Mouse (Mus musculus): ENCODE data around the gene Ube2m. TPM values are rescaled to one million over a fixed set of nuclear protein-coding genes. Genes with fewer than 3 reads are reported as not detected.

Gene Ube2m
- total and polyA plus RNA-seq, 3 experiments, result 169 to 242 (median 201) TPM

DNA sequence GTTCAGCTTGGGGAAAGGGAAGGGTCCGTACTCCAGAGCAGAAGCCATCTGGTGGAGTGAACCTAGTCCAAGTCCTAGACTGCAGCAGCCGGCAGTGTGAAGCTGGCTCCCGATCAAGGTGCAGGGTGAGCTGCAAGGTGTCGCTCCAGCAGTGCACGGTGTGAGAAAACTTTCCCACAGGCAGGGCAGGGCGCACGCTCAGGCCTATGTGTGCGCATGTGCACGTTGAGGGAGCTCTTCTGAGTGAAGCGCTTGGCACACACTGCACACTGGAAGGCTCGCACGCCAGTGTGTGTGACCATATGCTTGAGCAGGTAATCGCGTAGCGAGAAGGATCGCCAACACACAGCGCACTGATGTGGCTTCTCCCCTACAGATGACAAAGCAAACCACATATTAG lies 32.1 kb downstream of the Ube2m start:
- intact Hi-C loops (cut with DNase I), result no loop called here
- H3K79me2 ChIP-seq (replicated peaks; ENCODE audit: control insufficient read depth, insufficient read depth, low read length), result no peaks in the 10 kb centered on the region
- no peak overlapping the region for H3K9ac ChIP-seq (ENCODE audit: low read depth, low read length)
- DNase-seq, result no peak
- no peaks in the 10 kb centered on the region for H3K27me3 ChIP-seq (ENCODE audit: control insufficient read depth, insufficient read depth, low read length)
- TF ChIP-seq POLR2A (IDR thresholded peaks at IDR 0.05; ENCODE audit: insufficient read depth, low read depth, low read length), result no peak
- TF ChIP-seq EP300 (IDR thresholded peaks at IDR 0.05; ENCODE audit: insufficient read depth, low read depth, low read length), result no peak
- no peak for TF ChIP-seq CTCF (IDR thresholded peaks at IDR 0.05)
- no peak overlapping the region for H3K4me3 ChIP-seq
- peaks cover 3% of the 10 kb centered on the region; the same call in 1 of the 2 replicates for H3K4me1 ChIP-seq (ENCODE audit: control insufficient read depth, insufficient read depth, low read length)
- 88% methylated on average over 17 of the region's 17 CpGs for WGBS
- H3K36me3 ChIP-seq (ENCODE audit: control insufficient read depth, insufficient read depth, low read length), result no peaks in the 10 kb centered on the region
- H3K27ac ChIP-seq, result peak overlapping the region; percentile 75

GRCm38 (mm10) chr7:13003380-13003779 lies 34.7 kb downstream of the Ube2m start:
- Histone ChIP-seq H3K79me2 (replicated peaks; ENCODE audit: control insufficient read depth, insufficient read depth, low read length) (no peaks in the 10 kb centered on the region), H3K27ac (no peak overlapping the region), H3K4me3 (no peak overlapping the region), H3K4me1 (ENCODE audit: control insufficient read depth, insufficient read depth, low read length) (peaks cover 1% of the 10 kb centered on the region; the same call in 1 of the 2 replicates), H3K36me3 (ENCODE audit: control insufficient read depth, insufficient read depth, low read length) (no peaks in the 10 kb centered on the region), H3K27me3 (ENCODE audit: control insufficient read depth, insufficient read depth, low read length) (no peaks in the 10 kb centered on the region), H3K9ac (ENCODE audit: low read depth, low read length) (no peak overlapping the region)
- no peak for TF ChIP-seq CTCF (IDR thresholded peaks at IDR 0.05)
- TF ChIP-seq POLR2A (IDR thresholded peaks at IDR 0.05; ENCODE audit: insufficient read depth, low read depth, low read length), result no peak
- 81% methylated on average over 5 of the region's 5 CpGs for WGBS
- intact Hi-C loops (cut with DNase I), result no loop called here
- DNase-seq, result no peak

- Histone ChIP-seq H3K4me1 (ENCODE audit: control insufficient read depth, insufficient read depth, low read length) (no peaks in the 10 kb centered on the region), H3K27ac (no peak overlapping the region), H3K4me3 (no peak overlapping the region), H3K79me2 (replicated peaks; ENCODE audit: control insufficient read depth, insufficient read depth, low read length) (no peaks in the 10 kb centered on the region), H3K9ac (ENCODE audit: low read depth, low read length) (no peak overlapping the region), H3K27me3 (ENCODE audit: control insufficient read depth, insufficient read depth, low read length) (no peaks in the 10 kb centered on the region), H3K36me3 (ENCODE audit: control insufficient read depth, insufficient read depth, low read length) (no peaks in the 10 kb centered on the region)
- WGBS, result 52% methylated on average over 1 of the region's 1 CpGs
- intact Hi-C loops (cut with DNase I), result no loop called here
- no peak for DNase-seq
- TF ChIP-seq CTCF (IDR thresholded peaks at IDR 0.05) (no peak), POLR2A (IDR thresholded peaks at IDR 0.05; ENCODE audit: insufficient read depth, low read depth, low read length) (no peak), EP300 (IDR thresholded peaks at IDR 0.05; ENCODE audit: insufficient read depth, low read depth, low read length) (no peak)
Observed at GRCm38 (mm10) chr7:13001584-13001983, 36.5 kb downstream of the Ube2m start.

GRCm38 (mm10) chr7:12998851-12999250 lies 39.2 kb downstream of the Ube2m start, which contains the start of gene Trim28:
Gene Trim28 (plus strand): TSS chr7:12999114.
- Histone ChIP-seq H3K4me3 (no peak within 1 kb of the TSS), H3K4me1 (ENCODE audit: control insufficient read depth, insufficient read depth, low read length) (no peaks in the 10 kb centered on the region), H3K9ac (ENCODE audit: low read depth, low read length) (no peak within 1 kb of the TSS), H3K27me3 (ENCODE audit: control insufficient read depth, insufficient read depth, low read length) (no peaks in the 10 kb centered on the region), H3K27ac (no peak within 1 kb of the TSS), H3K79me2 (replicated peaks; ENCODE audit: control insufficient read depth, insufficient read depth, low read length) (no peaks in the 10 kb centered on the region), H3K36me3 (ENCODE audit: control insufficient read depth, insufficient read depth, low read length) (no peaks in the 10 kb centered on the region)
- TF ChIP-seq EP300 (IDR thresholded peaks at IDR 0.05; ENCODE audit: insufficient read depth, low read depth, low read length), result no peak
- TF ChIP-seq POLR2A (IDR thresholded peaks at IDR 0.05; ENCODE audit: insufficient read depth, low read depth, low read length), result no peak
- no peak for TF ChIP-seq CTCF (IDR thresholded peaks at IDR 0.05)
- 82% methylated on average over 3 of the region's 3 CpGs for WGBS
- DNase-seq, result no peak
- intact Hi-C loops (cut with DNase I), result no loop called here

- Histone ChIP-seq H3K36me3 (ENCODE audit: control insufficient read depth, insufficient read depth, low read length) (no peaks in the 10 kb centered on the region), H3K27ac (no peak within 1 kb of the TSS), H3K27me3 (ENCODE audit: control insufficient read depth, insufficient read depth, low read length) (peaks cover 1% of the 10 kb centered on the region; the same call in 1 of the 2 replicates), H3K9ac (ENCODE audit: low read depth, low read length) (no peak within 1 kb of the TSS), H3K4me3 (no peak within 1 kb of the TSS), H3K4me1 (ENCODE audit: control insufficient read depth, insufficient read depth, low read length) (no peaks in the 10 kb centered on the region), H3K79me2 (replicated peaks; ENCODE audit: control insufficient read depth, insufficient read depth, low read length) (no peaks in the 10 kb centered on the region)
- TF ChIP-seq EP300 (IDR thresholded peaks at IDR 0.05; ENCODE audit: insufficient read depth, low read depth, low read length), result no peak
- no peak for TF ChIP-seq POLR2A (IDR thresholded peaks at IDR 0.05; ENCODE audit: insufficient read depth, low read depth, low read length)
- TF ChIP-seq CTCF (IDR thresholded peaks at IDR 0.05), result no peak
- DNase-seq, result no peak
- intact Hi-C loops (cut with DNase I), result no loop called here
- WGBS, result 65% methylated on average over 5 of the region's 5 CpGs
Observed at GRCm38 (mm10) chr7:12998053-12998452, 40.0 kb downstream of the Ube2m start, which contains the start of gene Slc27a5. Gene Slc27a5 (minus strand): TSS chr7:12998192.

DNA sequence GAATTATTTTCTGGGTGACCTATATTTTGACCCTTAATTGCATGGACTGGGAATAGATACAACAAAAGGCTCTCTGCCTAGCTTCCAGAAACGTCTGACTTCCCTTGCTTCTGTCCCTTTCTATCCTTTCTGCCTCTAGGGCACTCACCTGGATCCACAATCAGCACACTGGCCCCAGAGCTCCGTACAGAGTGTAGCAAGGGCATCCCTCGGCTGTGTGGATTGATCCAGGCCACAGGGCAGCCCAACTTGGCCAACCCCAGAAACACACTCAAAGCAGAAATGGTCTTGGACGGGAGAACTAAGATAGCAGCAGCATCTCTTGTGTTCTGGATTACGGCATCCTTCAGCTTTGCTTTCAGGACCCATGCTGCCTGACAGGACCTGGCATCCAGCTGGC lies 40.8 kb downstream of the Ube2m start:
- Histone ChIP-seq H3K36me3 (ENCODE audit: control insufficient read depth, insufficient read depth, low read length) (no peaks in the 10 kb centered on the region), H3K79me2 (replicated peaks; ENCODE audit: control insufficient read depth, insufficient read depth, low read length) (no peaks in the 10 kb centered on the region), H3K27me3 (ENCODE audit: control insufficient read depth, insufficient read depth, low read length) (peaks cover 1% of the 10 kb centered on the region; the same call in 1 of the 2 replicates), H3K4me3 (no peak overlapping the region), H3K4me1 (ENCODE audit: control insufficient read depth, insufficient read depth, low read length) (no peaks in the 10 kb centered on the region), H3K27ac (no peak overlapping the region), H3K9ac (ENCODE audit: low read depth, low read length) (no peak overlapping the region)
- 64% methylated on average over 5 of the region's 5 CpGs for WGBS
- no peak for DNase-seq
- intact Hi-C loops (cut with DNase I), result no loop called here
- TF ChIP-seq EP300 (IDR thresholded peaks at IDR 0.05; ENCODE audit: insufficient read depth, low read depth, low read length), result no peak
- no peak for TF ChIP-seq POLR2A (IDR thresholded peaks at IDR 0.05; ENCODE audit: insufficient read depth, low read depth, low read length)
- no peak for TF ChIP-seq CTCF (IDR thresholded peaks at IDR 0.05)

All from heart, adult 2 months (tissue).